Mouse (Mus musculus) CH12.LX (cell line): ENCODE measurements around the gene Srgap1. TPM values are rescaled to one million over a fixed set of nuclear protein-coding genes. Genes with fewer than 3 reads are reported as not detected.

Experiments used
- DNase-seq: peaks from one replicate; pipeline ENCODE4 v3.0.0-alpha.2; 2013; ENCODE audit errors: extremely low read depth
- H3K27ac ChIP-seq: 2 replicates; pipeline ENCODE4 v1.5.1; 2012; ENCODE audit warnings: low read depth, mild to moderate bottlenecking, control low read depth, moderate library complexity; ENCODE audit not compliant: insufficient read depth
- H3K27me3 ChIP-seq: replicated peaks from 2 replicates; pipeline ENCODE3; 2012; ENCODE audit warnings: inconsistent platforms
- H3K36me3 ChIP-seq, 2 experiments: replicated peaks in 1 of 2; 2 replicates each; pipeline versions ENCODE3 to v1.6.1; 2012; ENCODE audit warnings: inconsistent platforms in 1 of 2, low read length in 1 of 2, mild to moderate bottlenecking in 1 of 2, mixed read lengths in 1 of 2, moderate library complexity in 1 of 2; ENCODE audit not compliant: control insufficient read depth in 1 of 2, insufficient read depth in 1 of 2
- H3K4me1 ChIP-seq, 2 experiments: 2 replicates each; pipeline ENCODE4 v1.6.1; 2012; ENCODE audit warnings: inconsistent platforms in 1 of 2, moderate library complexity in 1 of 2; ENCODE audit not compliant: insufficient read depth in 2 of 2, control insufficient read depth in 1 of 2
- H3K4me2 ChIP-seq: 2 replicates; pipeline ENCODE4 v1.6.1; 2012; ENCODE audit warnings: low read depth, mild to moderate bottlenecking, control low read depth; ENCODE audit not compliant: poor library complexity, insufficient read depth, severe bottlenecking
- H3K4me3 ChIP-seq, 3 experiments: fragments of 150-350 bp in 1 of 3; sonication (generic) in 1 of 3; replicated peaks in 1 of 3; 2 replicates each; pipeline versions ENCODE3 to v1.5.1; 2011 to 2012; ENCODE audit warnings: low read depth in 2 of 3, low read length in 2 of 3, mild to moderate bottlenecking in 2 of 3, moderate library complexity in 2 of 3, control low read depth in 1 of 3, improper control_type of control experiment in 1 of 3, inconsistent platforms in 1 of 3, mixed read lengths in 1 of 3; ENCODE audit not compliant: poor library complexity in 1 of 3
- H3K79me2 ChIP-seq: replicated peaks from 2 replicates; pipeline ENCODE4 v1.6.1; 2012; ENCODE audit warnings: mild to moderate bottlenecking, moderate library complexity; ENCODE audit not compliant: control insufficient read depth, poor library complexity, insufficient read depth, severe bottlenecking; ENCODE audit errors: extremely low read depth
- H3K9ac ChIP-seq: 2 replicates; pipeline ENCODE4 v1.6.1; 2012; ENCODE audit warnings: low read depth, mild to moderate bottlenecking, control low read depth, moderate library complexity; ENCODE audit not compliant: insufficient read depth
- H3K9me3 ChIP-seq: replicated peaks from 2 replicates; pipeline ENCODE3; 2012; ENCODE audit warnings: low read length, inconsistent platforms, mixed read lengths
- BHLHE40 ChIP-seq: IDR thresholded peaks from 2 replicates; pipeline ENCODE4 v1.6.1; 2011; ENCODE audit warnings: mild to moderate bottlenecking, low read depth, low read length, improper control_type of control experiment
- CHD2 ChIP-seq: IDR thresholded peaks from 2 replicates; pipeline ENCODE4 v1.6.1; 2011; ENCODE audit warnings: low read length, improper control_type of control experiment
- CTCF ChIP-seq, 2 experiments: IDR thresholded peaks in 1 of 2; conservative IDR thresholded peaks in 1 of 2; 2 replicates each; pipeline ENCODE4 v1.5.1; 2011 to 2012; ENCODE audit warnings: low read depth in 2 of 2, low read length in 2 of 2, improper control_type of control experiment in 1 of 2, inconsistent platforms in 1 of 2, mild to moderate bottlenecking in 1 of 2, moderate library complexity in 1 of 2
- E2F4 ChIP-seq: IDR thresholded peaks from 2 replicates; pipeline ENCODE4 v1.6.1; 2011; ENCODE audit warnings: low read depth, low read length, improper control_type of control experiment; ENCODE audit not compliant: insufficient replicate concordance
- MXI1 ChIP-seq: IDR thresholded peaks from 2 replicates; pipeline ENCODE4 v1.6.1; 2011; ENCODE audit warnings: mild to moderate bottlenecking, low read depth, low read length, improper control_type of control experiment
- POLR2A ChIP-seq: IDR thresholded peaks from 2 replicates; pipeline ENCODE4 v1.6.1; 2011; ENCODE audit warnings: low read depth, mild to moderate bottlenecking, improper control_type of control experiment, low read length
- POLR2AphosphoS2 ChIP-seq: IDR thresholded peaks from 2 replicates; pipeline ENCODE4 v1.6.1; 2011; ENCODE audit warnings: low read depth, low read length, improper control_type of control experiment
- RAD21 ChIP-seq: IDR thresholded peaks from 2 replicates; pipeline ENCODE4 v1.6.1; 2011; ENCODE audit warnings: low read depth, mild to moderate bottlenecking, low read length, improper control_type of control experiment, moderate library complexity
- RCOR1 ChIP-seq: conservative IDR thresholded peaks from 2 replicates; pipeline ENCODE4 v1.6.1; 2012; ENCODE audit warnings: low read depth, mild to moderate bottlenecking, inconsistent platforms, low read length, improper control_type of control experiment
- SMC3 ChIP-seq: IDR thresholded peaks from 2 replicates; pipeline ENCODE4 v1.6.1; 2011; ENCODE audit warnings: low read depth, low read length, improper control_type of control experiment
- TBP ChIP-seq: conservative IDR thresholded peaks from 2 replicates; pipeline ENCODE4 v1.6.1; 2011; ENCODE audit warnings: low read depth, low read length, improper control_type of control experiment
- TCF12 ChIP-seq: IDR thresholded peaks from 2 replicates; pipeline ENCODE4 v1.6.1; 2014; ENCODE audit warnings: low read depth, mild to moderate bottlenecking, inconsistent platforms, low read length, improper control_type of control experiment
- UBTF ChIP-seq: IDR thresholded peaks from 2 replicates; pipeline ENCODE4 v1.6.1; 2012; ENCODE audit warnings: low read depth, mild to moderate bottlenecking, inconsistent platforms, low read length, improper control_type of control experiment, moderate library complexity
- ZC3H11A ChIP-seq: IDR thresholded peaks from 2 replicates; pipeline ENCODE4 v1.6.1; 2012; ENCODE audit warnings: low read depth, mild to moderate bottlenecking, inconsistent platforms, low read length, improper control_type of control experiment
- ZKSCAN1 ChIP-seq: IDR thresholded peaks from 2 replicates; pipeline ENCODE4 v1.6.1; 2012; ENCODE audit warnings: low read depth, inconsistent platforms, low read length, improper control_type of control experiment, borderline replicate concordance
- dilution Hi-C: fragments of 300-500 bp; cut with MboI; formaldehyde crosslinking; loops from 2 replicates; pipeline ENCODE4 v1.14.3; 2020; ENCODE audit warnings: low sequenced_read_pairs; ENCODE audit not compliant: extremely low pct_unique_long_range_greater_than_20kb, extremely low pct_ligation_motif_present
- in situ Hi-C: fragments of 300-500 bp; cut with MboI; formaldehyde crosslinking; loops from 3 replicates; pipeline ENCODE4 v1.14.3; 2019; ENCODE audit warnings: low sequenced_read_pairs, low pct_ligation_motif_present, low pct_unique_long_range_greater_than_20kb, mixed read lengths
- polyA plus RNA-seq: library from polyadenylated mRNA; unstranded; fragments of >175 nt; gene quantifications from 2 replicates; pipeline ENCODE4 v1.2.1, GENCODE M21; 2012; ENCODE audit warnings: low read depth; ENCODE audit not compliant: insufficient read length
- total RNA-seq, 2 experiments: library from RNA; depleted of rRNA; stranded (reverse); fragments of 300-350 nt in 1 of 2; fragments of >200 nt in 1 of 2; gene quantifications; 2 replicates each; pipeline ENCODE4 v1.2.3; 2012 to 2014

Gene Srgap1
- total and polyA plus RNA-seq, 3 experiments = not detected

GRCm38 (mm10) chr10:121765174-121766057 is 281.7 kb downstream of the Srgap1 start:
- no peaks in the 10 kb centered on the region for H3K4me1 ChIP-seq
- no peak overlapping the region for H3K27ac ChIP-seq
- no peak overlapping the region for H3K9ac ChIP-seq
- in situ Hi-C loops = loop anchor here (10.0 to 25.0 kb wide), 2 partner anchors 71 to 297 kb away; no protein-coding TSS in a partner anchor
- DNase-seq = no peak
- no peaks in the 10 kb centered on the region for H3K36me3 ChIP-seq
- TF ChIP-seq MXI1 (0 out of 2 replicates have a peak, but pooled peaks have one; percentile 32), E2F4 (no peak)
- TF ChIP-seq, all 38 proteins: peak for 1
- no peaks in the 10 kb centered on the region for H3K27me3 ChIP-seq
- H3K79me2 ChIP-seq = no peaks in the 10 kb centered on the region
- no peak overlapping the region for H3K4me3 ChIP-seq
- dilution Hi-C loops = no loop called here
- no peak overlapping the region for H3K4me2 ChIP-seq
- no peaks in the 10 kb centered on the region for H3K9me3 ChIP-seq

GRCm38 (mm10) chr10:121764469-121765173 is 282.5 kb downstream of the Srgap1 start:
- dilution Hi-C loops (no loop called here), in situ Hi-C loops (loop anchor here (10.0 to 25.0 kb wide), 2 partner anchors 70 to 298 kb away; no protein-coding TSS in a partner anchor)
- Histone ChIP-seq H3K36me3 (no peaks in the 10 kb centered on the region), H3K4me3 (no peak overlapping the region), H3K4me1 (no peaks in the 10 kb centered on the region), H3K79me2 (no peaks in the 10 kb centered on the region), H3K9ac (no peak overlapping the region)
- TF ChIP-seq RAD21 = peak; percentile 63
- TF ChIP-seq SMC3 = peak; percentile 58
- peak; percentile 6; the same call in 1 of the 2 replicates for TF ChIP-seq ZC3H11A
- TF ChIP-seq POLR2AphosphoS2 = no peak
- TF ChIP-seq CTCF (conservative IDR thresholded peaks at IDR 0.05 in 1 of 2, IDR thresholded peaks at IDR 0.05 in 1 of 2; ENCODE audit: low read depth in 2 of 2, low read length in 2 of 2) = peak; percentile 11 to 72; a peak in 2 of 4 replicates
- TF ChIP-seq TCF12 = no peak
- TF ChIP-seq, all 38 proteins: peak for 4
- Histone ChIP-seq H3K9me3 (no peaks in the 10 kb centered on the region), H3K27ac (no peak overlapping the region), H3K4me2 (no peak overlapping the region), H3K27me3 (no peaks in the 10 kb centered on the region)
- DNase-seq = no peak

GRCm38 (mm10) chr10:121763191-121763590 is 283.9 kb downstream of the Srgap1 start:
- Histone ChIP-seq H3K4me3 (no peak overlapping the region), H3K79me2 (no peaks in the 10 kb centered on the region), H3K9ac (no peak overlapping the region), H3K27ac (no peak overlapping the region), H3K4me1 (no peaks in the 10 kb centered on the region), H3K9me3 (no peaks in the 10 kb centered on the region), H3K27me3 (no peaks in the 10 kb centered on the region), H3K36me3 (no peaks in the 10 kb centered on the region), H3K4me2 (no peak overlapping the region)
- in situ Hi-C loops (loop anchor here (10.0 to 25.0 kb wide), 2 partner anchors 68 to 299 kb away; no protein-coding TSS in a partner anchor), dilution Hi-C loops (no loop called here)
- TF ChIP-seq UBTF (no peak), ZC3H11A (no peak), BHLHE40 (no peak), TBP (no peak), RCOR1 (no peak), CHD2 (no peak), TCF12 (no peak), POLR2A (no peak), ZKSCAN1 (no peak)
- no peak for DNase-seq
